Mouse (Mus musculus) megakaryocyte, adult 5-6 weeks (primary cell): ENCODE measurements at regions not wholly inside any gene's neighbourhood (a gene's known extent, or its start where the extent isn't known, plus 50 kb on each side); places are given as distances from the start of the nearest gene placed in this dataset.
A peak's percentile ranks its signal among the peaks of the same experiment; 100 is the strongest.
"Not testable (repeated sequence)": the region's sequence is repeated elsewhere in the genome, so short reads cannot be mapped to it uniquely, and the experiment has no call there.

Experiments
- ATAC-seq: 2 replicates; pipeline ENCODE4 v1.8.0; 2016; ENCODE audit warnings: mild to moderate bottlenecking, inconsistent platforms; ENCODE audit not compliant: poor library complexity, severe bottlenecking

GRCm38 (mm10) chr14:104855913-104856312 lies 321.2 kb downstream of the Rbm26 start:
- ATAC-seq, result no peak

- peak; percentile 76 for ATAC-seq
Observed at GRCm38 (mm10) chr14:104849274-104849673, 326.8 kb upstream of the Rnf219 start.

DNA sequence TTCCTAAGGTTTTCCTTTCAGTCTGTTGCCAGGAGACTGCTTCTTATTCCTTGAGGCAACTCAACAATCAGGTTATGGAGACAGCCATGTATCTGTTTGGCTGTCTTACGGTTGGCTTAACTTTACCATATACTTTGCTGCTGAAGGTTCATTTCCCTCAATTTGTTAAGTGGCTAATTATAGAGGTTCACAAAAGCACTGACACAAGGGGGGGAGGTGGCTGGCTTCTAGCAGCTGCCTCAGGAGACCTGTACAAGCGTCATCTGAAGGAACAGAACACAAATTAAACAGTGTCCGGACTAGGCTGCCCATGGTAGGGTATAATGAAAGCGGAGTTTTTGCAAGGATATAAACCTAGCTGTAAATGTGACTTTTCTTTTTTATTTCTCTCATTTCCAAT lies 305.0 kb upstream of the Rnf219 start:
- no peak for ATAC-seq

GRCm38 (mm10) chr14:104824926-104825325 lies 302.5 kb upstream of the Rnf219 start:
- ATAC-seq, result no peak

GRCm38 (mm10) chr14:104824224-104824623 lies 301.8 kb upstream of the Rnf219 start:
- no peak for ATAC-seq

DNA sequence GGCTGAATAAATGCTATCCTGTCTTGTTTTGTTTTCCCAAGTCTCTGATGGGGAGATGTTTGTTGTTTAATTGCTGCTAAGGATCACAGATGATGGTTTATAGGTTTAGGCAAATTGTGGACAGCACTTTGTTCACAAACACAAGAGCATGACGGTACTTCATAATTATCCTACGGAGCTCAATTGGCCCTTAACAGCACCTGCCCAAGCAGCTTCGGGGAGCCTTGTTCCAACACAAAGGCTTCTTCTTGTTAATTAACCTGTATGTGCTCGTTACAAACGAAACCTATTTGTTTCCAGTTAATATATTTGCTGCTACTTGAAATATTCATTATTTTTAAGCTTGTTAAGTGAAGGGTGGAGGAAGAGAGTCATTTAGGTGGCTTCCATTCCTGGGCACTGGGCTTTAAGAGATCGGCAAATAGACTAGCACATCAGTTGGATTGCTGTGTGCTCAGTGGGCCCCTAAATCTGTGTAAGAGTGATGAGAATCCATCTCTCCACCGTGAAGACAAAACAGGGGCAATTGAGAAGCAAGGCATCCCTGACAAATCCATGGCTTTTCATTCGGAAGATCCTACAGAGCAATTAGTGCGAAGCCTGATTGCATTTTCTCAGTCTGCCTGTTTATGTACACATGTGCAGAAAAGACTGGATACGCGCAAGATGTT lies 299.6 kb upstream of the Rnf219 start:
- no peak for ATAC-seq

DNA sequence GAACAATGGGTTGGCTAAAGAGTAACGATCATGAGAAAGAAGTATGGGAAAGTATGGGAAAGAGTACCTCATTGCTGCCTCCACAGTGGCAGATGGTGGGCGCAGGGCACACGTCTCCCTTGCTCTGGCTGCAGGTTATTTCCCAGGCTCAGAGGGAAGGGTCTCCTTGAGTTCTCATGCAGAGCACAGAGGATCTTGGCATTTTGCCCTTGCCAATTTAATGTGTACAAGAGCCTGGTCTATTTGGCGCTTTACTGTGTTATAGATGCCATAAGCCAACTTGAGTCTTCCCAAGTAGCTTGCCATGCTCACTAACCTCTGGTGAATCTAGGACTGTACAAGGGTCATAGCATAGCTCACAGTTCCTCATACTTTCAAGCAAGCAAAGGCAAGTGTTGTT lies 296.7 kb upstream of the Rnf219 start:
- no peak for ATAC-seq

GRCm38 (mm10) chr14:104813977-104814584 lies 291.6 kb upstream of the Rnf219 start:
- ATAC-seq, result peak; percentile 87

- no peak for ATAC-seq
Observed at GRCm38 (mm10) chr14:104812006-104812405, 289.6 kb upstream of the Rnf219 start.

DNA sequence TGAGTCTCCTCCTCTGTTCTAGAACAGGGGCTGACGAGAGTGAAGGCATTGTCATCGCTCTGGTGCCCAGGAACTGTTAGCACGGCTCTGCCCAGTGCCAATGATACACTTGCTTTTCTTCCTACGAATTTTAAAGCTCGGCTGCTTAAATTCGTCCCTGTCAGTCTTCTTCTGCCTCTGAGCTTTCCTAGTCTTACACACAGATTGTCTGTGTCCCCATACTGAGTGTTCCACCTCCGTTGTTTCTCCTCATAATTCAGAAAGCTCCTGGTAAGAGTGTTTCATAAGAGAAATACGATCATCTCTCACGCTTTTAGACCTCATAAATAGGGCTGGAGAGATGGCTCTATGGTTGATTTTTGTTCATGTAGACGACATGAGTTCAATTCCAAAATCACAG lies 282.9 kb upstream of the Rnf219 start:
- no peak for ATAC-seq

DNA sequence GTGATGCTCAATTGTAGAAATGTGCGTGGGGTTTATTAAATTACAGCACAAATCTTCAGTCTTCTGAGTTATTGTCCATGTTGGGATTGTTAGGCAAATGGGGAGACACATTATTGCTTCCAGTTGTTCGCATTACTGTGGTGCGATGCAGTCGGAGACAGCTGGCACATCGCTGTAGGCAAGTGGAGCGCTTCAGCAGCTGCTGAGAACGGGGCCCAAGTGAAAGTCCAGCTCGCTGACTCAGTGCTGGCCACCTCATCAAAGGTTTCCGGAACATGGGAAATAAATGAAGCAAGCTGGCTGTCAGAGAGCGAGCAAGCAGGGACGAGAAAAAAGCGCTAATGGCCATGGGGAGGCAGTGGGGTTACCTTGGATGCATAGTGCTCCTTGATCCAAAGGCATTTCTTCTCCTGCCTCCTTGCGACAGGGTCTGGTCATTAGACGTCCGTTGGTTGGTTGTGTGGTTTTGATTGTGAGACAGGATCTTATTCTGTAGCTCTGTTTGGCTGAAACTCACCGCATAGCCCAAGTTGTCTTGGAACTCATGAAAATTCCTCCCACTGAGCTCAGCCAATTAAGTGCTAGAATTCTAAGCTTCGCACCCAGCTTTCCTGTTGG lies 274.0 kb upstream of the Rnf219 start:
- ATAC-seq, result no peak

DNA sequence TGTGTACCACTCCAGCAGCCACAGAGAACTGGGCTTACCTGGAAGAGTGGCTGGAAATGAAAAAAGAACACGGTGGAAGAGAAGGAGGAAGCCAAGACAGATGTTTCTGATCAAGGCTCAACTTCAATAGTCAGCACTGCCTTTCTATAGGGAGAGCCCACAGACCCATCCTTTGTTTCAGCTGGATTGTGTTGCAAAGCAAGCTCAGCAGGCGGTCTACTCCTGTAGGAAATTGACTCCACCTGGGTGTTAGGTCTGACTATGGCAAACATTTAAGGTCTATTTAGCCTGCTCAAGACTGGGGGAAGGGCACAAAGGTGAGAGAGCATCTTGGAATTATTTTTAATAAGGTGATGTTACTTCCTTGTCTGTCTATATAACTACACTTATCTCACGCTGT lies 266.9 kb upstream of the Rnf219 start:
- no peak for ATAC-seq

DNA sequence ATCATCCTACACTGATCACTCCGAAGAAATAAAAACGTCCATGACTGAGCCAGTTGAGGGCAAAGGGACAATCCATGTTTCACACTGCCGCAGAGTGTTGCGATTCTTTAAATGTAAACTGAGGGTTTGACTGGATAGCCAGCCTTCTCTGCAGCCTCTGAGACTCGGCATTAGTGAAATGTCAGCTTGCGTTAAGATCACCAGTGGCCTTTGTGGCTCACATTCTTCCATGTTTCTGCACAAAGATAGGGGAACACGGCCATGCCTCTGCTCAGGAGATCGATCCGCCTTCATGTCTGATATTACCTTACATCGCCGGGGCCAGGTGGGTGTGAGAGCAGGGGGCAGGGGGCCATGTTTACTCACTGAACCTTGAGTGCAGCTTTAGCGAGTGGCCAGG lies 262.6 kb upstream of the Rnf219 start:
- no peak for ATAC-seq

GRCm38 (mm10) chr14:104769938-104770337 lies 247.5 kb upstream of the Rnf219 start:
- ATAC-seq, result no peak

DNA sequence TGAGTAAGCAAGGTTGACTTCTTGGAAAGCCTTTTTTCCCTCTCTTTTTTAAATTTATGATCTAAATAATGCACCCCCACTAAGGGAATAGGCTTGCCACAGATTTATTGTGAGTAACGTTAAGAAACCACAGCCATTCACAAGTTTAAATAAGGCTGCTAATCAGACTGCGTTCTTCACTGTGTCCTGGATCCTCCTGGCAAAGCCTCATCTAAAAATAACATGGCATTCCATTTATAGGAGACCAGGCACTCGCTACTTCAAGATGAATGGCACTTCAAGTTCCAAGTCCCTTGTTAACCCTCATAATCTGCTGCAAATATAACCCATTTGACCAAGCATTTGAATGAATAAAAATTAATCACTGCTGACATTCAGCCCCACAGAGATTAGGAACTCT lies 211.8 kb upstream of the Rnf219 start:
- no peak for ATAC-seq

DNA sequence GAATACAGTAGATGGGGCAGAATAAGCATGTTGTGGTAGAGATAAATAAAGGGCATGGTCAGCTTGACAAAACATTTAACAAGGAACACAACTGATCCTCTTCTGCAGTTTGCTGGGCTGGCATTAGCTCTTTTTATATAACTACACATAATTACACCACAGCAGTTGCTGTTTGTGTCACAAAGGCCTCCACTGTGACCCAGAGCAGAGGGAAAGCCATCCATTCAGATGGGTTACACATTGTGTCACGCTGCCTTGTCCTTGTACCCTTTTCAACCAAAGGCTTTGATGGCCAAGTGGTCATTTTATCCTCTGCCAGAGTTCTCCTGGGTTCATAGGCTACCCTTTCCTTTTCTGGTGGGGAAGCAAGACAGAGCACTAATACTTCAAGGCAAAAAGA lies 209.6 kb upstream of the Rnf219 start:
- no peak for ATAC-seq

- ATAC-seq, result no peak
Observed at GRCm38 (mm10) chr14:104731319-104731995, 209.0 kb upstream of the Rnf219 start.

GRCm38 (mm10) chr14:104715651-104716050 lies 193.2 kb upstream of the Rnf219 start:
- ATAC-seq, result not testable (repeated sequence)

- ATAC-seq, result no peak
Observed at GRCm38 (mm10) chr14:104702283-104702893, 179.9 kb upstream of the Rnf219 start.

DNA sequence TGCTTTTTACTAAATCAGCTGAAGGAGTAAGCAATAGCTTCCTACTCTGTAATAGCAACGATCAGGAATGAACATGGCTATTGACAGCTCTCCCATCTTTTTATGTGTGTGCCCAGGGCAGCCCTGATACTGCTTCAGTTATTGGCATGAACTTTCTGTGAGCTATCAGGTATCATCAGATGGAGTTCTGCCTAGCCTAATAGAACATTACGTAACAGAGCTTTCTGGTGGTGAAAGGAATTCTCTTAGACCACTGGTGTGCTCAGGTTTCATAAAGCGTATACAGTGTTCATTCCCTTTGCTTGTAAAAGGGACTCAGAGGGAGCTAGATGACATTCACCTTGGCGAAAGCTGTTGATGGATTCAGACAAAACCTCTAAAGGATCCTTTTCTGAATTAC lies 176.5 kb upstream of the Rnf219 start:
- ATAC-seq, result no peak

DNA sequence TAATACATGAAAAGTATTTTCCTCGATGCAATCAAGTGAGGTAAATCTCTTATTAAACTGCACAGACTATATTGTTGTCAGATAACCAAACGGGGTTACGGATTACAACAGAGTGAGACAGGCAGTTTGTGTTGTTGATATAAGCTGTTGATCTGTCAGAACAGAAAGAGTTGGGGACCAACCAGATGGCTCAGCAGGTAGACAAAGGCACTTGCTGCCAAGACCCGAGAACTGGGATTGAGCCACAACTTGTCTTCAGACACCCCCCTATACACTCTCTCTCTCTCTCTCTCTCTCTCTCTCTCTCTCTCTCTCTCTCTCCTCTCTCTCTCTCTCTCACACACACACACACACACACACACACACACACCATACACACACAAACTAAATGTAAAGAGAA lies 172.7 kb upstream of the Rnf219 start:
- ATAC-seq, result no peak
